Mouse (Mus musculus) liver, adult 2 months (tissue): Measurements from ENCODE around the gene Tas1r1. TPM values are rescaled to one million over a fixed set of nuclear protein-coding genes. Genes with fewer than 3 reads are reported as not detected.

ENCODE experiments used
- DNase-seq: peaks from one replicate; pipeline ENCODE4 v3.0.0-alpha.2; 2011; ENCODE audit warnings: low read depth, low spot score; ENCODE audit errors: extremely low read depth
- H3K27ac ChIP-seq: fragments of 200-500 bp; replicated peaks from 2 replicates; pipeline ENCODE4 v1.5.1; 2012; ENCODE audit warnings: low read depth, mild to moderate bottlenecking, control low read depth, inconsistent platforms, low read length; ENCODE audit not compliant: insufficient read depth
- H3K27me3 ChIP-seq: fragments of 200-500 bp; 2 replicates; pipeline ENCODE4 v1.6.1; 2012; ENCODE audit warnings: mild to moderate bottlenecking, moderate library complexity, low read length, inconsistent platforms; ENCODE audit not compliant: control insufficient read depth, insufficient read depth
- H3K36me3 ChIP-seq: fragments of 200-500 bp; 2 replicates; pipeline ENCODE4 v1.6.1; 2012; ENCODE audit warnings: low read length, inconsistent platforms; ENCODE audit not compliant: control insufficient read depth, insufficient read depth
- H3K4me1 ChIP-seq: fragments of 200-500 bp; 2 replicates; pipeline ENCODE4 v1.6.1; 2011; ENCODE audit warnings: low read length; ENCODE audit not compliant: control insufficient read depth, insufficient read depth
- H3K4me3 ChIP-seq: fragments of 200-500 bp; 2 replicates; pipeline ENCODE4 v1.5.1; 2011; ENCODE audit warnings: low read depth, mild to moderate bottlenecking, control low read depth, low read length, moderate library complexity; ENCODE audit not compliant: insufficient read depth
- H3K79me2 ChIP-seq: fragments of 200-500 bp; 2 replicates; pipeline ENCODE4 v1.6.1; 2012; ENCODE audit warnings: inconsistent platforms, mild to moderate bottlenecking, low read length, moderate library complexity; ENCODE audit not compliant: control insufficient read depth, insufficient read depth
- H3K9ac ChIP-seq: fragments of 200-500 bp; 2 replicates; pipeline ENCODE4 v1.6.1; 2012; ENCODE audit warnings: low read depth, mild to moderate bottlenecking, control low read depth, inconsistent platforms, low read length
- CTCF ChIP-seq: fragments of 200-500 bp; IDR thresholded peaks from 2 replicates; pipeline ENCODE4 v1.5.1; 2011; ENCODE audit warnings: low read depth, low read length, control low read depth
- POLR2A ChIP-seq: fragments of 200-500 bp; IDR thresholded peaks from 2 replicates; pipeline ENCODE4 v1.6.1; 2011; ENCODE audit warnings: low read length, control low read depth; ENCODE audit not compliant: insufficient read depth; ENCODE audit errors: extremely low read depth
- WGBS: fragments of 180-500 bp; shearing (Covaris S2); methylation state at CpG from one replicate; pipeline ENCODE4 v1.1.7; 2018; 5-methylcytosine and 5-hydroxymethylcytosine counted together
- polyA plus RNA-seq: library from polyadenylated mRNA; depleted of rRNA; stranded (reverse); fragments of >200 nt; gene quantifications from 2 replicates; pipeline ENCODE4 v1.2.3, GENCODE M21; 2012
- total RNA-seq: library from RNA; depleted of rRNA; stranded (reverse); fragments of >200 nt; gene quantifications from 2 replicates; pipeline ENCODE4 v1.2.3, GENCODE M21; 2014

Tas1r1 gene
- total and polyA plus RNA-seq, 2 experiments = not detected

DNA sequence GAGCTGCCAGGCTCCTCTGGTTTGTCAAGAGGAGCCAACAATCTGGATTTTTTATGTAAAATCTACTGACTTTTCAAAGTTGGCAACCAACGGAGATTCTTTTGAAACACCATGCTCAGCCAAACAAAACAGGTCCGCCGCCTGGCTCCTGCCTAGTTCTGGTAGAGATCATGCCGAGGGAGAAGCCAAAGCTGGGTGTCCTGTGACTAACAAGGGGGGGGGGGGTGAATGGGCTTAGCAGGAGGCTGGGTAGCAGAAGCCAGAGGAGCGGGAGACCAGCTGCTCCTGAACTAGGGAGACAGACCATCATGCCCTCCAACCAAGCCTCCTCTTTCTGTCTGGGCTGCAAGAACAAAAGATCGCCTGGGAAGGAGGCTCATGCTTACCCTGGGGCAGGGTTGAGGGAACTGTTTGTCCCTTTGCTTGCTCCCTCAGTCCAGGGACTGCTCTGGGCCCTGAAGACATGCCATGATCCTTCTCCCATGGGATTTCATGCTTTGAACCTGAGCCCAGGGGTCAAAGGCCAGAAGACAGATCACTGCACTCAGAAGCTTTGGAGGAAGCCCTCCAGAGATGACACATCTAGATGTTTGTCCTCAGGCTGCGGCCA, 45.3 kb upstream of the Tas1r1 start:
- Histone ChIP-seq H3K27me3 (no peaks in the 10 kb centered on the region), H3K4me3 (no peak overlapping the region), H3K36me3 (no peaks in the 10 kb centered on the region), H3K4me1 (peaks cover 9% of the 10 kb centered on the region), H3K27ac (no peak overlapping the region), H3K79me2 (no peaks in the 10 kb centered on the region), H3K9ac (peak overlapping the region; percentile 24; the same call in 1 of the 2 replicates)
- 28% methylated on average over 7 of the region's 7 CpGs for WGBS
- no peak for TF ChIP-seq CTCF
- no peak for TF ChIP-seq POLR2A
- peak; percentile 65 for DNase-seq

DNA sequence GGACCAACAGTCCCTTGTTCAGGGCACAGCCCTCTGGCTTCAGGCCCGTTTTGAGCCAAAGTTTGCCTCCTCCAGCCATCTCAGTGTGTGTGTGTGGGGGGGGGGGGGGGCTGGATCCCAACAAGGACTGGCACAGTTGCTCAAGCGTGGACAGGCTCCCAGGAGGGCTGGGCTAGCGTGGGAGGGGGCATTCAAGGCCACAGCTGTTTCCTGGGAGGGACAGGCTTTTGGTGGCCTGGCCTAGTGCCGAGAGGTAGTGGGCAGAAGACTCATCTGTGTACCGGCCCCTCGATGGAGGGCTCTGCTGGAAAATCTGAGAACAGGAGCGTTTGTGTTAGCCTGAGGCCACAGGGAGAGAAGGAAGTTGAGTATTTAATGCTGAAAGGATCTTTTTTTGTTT, 41.6 kb upstream of the Tas1r1 start:
- 57% methylated on average over 7 of the region's 7 CpGs for WGBS
- H3K79me2 ChIP-seq = no peaks in the 10 kb centered on the region
- H3K36me3 ChIP-seq = no peaks in the 10 kb centered on the region
- no peak overlapping the region for H3K4me3 ChIP-seq
- H3K4me1 ChIP-seq = peaks cover 4% of the 10 kb centered on the region
- H3K27me3 ChIP-seq = no peaks in the 10 kb centered on the region
- H3K9ac ChIP-seq = no peak overlapping the region
- H3K27ac ChIP-seq = no peak overlapping the region
- TF ChIP-seq POLR2A = no peak
- TF ChIP-seq CTCF = no peak
- DNase-seq = no peak

DNA sequence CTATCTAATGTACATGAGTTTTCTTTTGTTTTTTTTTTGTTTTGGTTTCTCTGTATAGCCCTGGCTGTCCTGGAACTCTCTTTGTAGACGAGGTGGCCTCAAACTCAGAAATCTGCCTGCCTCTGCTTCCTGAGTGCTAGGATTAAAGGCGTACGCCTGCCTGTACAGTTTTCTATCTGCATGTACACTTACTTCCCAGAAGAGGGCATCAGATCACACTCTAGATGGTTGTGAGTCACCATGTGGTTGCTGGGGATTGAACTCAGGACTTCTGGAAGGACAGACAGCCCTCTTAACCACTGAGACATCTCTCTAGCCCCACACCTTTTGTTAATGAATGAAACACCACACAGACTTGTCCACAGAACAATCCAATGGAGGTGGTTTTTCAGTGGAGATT, 40.9 kb upstream of the Tas1r1 start:
- Histone ChIP-seq H3K36me3 (no peaks in the 10 kb centered on the region), H3K27ac (no peak overlapping the region), H3K4me3 (no peak overlapping the region), H3K9ac (no peak overlapping the region), H3K27me3 (no peaks in the 10 kb centered on the region), H3K79me2 (no peaks in the 10 kb centered on the region), H3K4me1 (peaks cover 4% of the 10 kb centered on the region)
- TF ChIP-seq CTCF (no peak), POLR2A (no peak)
- WGBS = 94% methylated on average over 3 of the region's 3 CpGs
- no peak for DNase-seq

DNA sequence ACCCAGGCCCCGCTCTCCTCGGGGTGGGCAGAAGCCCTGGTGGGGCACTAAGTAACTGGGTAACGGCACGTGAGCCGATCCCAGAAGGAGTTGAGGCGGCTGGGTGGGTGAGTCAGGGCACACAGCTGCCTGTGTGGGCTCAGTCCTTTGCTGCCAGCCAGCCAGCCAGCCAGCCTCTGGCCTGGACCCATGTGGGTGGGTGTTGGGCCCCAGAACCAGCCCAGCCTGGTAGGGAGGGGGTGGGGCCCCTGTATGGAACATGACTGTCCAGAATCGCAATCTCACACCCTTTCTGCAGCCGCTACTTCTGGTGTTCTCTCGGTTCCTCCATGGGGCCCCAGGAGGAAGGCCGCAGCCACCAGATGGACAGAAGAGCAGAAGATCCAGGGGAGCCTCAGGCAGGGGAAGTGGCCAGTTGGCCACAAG, 39.8 kb upstream of the Tas1r1 start:
- WGBS = 94% methylated on average over 10 of the region's 10 CpGs
- no peaks in the 10 kb centered on the region for H3K4me1 ChIP-seq
- no peaks in the 10 kb centered on the region for H3K27me3 ChIP-seq
- H3K4me3 ChIP-seq = no peak overlapping the region
- no peak overlapping the region for H3K27ac ChIP-seq
- no peaks in the 10 kb centered on the region for H3K36me3 ChIP-seq
- H3K9ac ChIP-seq = no peak overlapping the region
- no peak for TF ChIP-seq POLR2A
- TF ChIP-seq CTCF = no peak
- no peaks in the 10 kb centered on the region for H3K79me2 ChIP-seq
- no peak for DNase-seq

DNA sequence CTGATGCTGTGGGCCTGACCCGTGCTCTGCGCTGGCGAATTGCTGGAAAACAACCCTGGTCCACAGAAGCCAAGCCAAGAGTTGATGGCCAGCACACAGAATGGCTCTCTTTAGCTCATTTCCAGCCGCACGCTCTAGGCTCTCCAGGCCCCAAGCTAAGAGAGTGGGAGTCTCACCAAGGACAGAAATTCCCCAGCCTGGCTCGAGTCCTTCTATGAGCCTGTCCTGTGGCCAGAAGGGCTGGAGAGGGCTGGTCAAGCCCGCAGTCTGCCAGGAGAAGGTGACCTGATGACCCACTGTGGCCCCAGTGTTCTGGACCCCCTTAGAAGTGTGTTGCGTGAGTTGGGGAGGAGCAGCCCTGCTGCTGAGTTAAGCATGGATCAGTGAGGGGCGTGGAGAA, 38.8 kb upstream of the Tas1r1 start:
- Histone ChIP-seq H3K9ac (no peak overlapping the region), H3K36me3 (no peaks in the 10 kb centered on the region), H3K4me3 (no peak overlapping the region), H3K4me1 (no peaks in the 10 kb centered on the region), H3K79me2 (no peaks in the 10 kb centered on the region), H3K27me3 (no peaks in the 10 kb centered on the region), H3K27ac (no peak overlapping the region)
- no peak for TF ChIP-seq CTCF
- TF ChIP-seq POLR2A = no peak
- DNase-seq = no peak
- WGBS = 95% methylated on average over 9 of the region's 9 CpGs

DNA sequence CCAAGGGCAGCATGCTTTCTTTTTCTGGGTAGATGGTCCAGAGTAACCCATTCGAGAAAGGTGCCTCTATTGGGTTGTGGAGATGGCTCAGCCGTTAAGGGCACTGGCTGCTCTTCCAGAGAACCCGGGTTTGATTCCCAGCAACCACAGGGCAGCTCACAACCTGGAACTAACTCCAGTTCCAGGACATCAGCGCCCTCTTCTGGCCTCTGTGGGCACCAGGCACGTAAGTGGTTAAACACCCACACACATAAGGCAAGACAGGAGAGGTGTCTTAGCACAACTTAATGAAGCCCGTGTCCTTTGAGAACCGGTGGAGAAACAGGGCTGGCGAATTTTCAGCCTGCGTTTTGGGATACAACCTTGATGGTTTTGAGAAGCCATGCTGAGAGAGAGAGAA, 36.2 kb upstream of the Tas1r1 start:
- no peak for DNase-seq
- H3K9ac ChIP-seq = no peak overlapping the region

More for the DNA sequence above, 36.2 kb upstream of the Tas1r1 start:
- Histone ChIP-seq H3K79me2 (no peaks in the 10 kb centered on the region), H3K27ac (no peak overlapping the region), H3K4me3 (no peak overlapping the region), H3K4me1 (no peaks in the 10 kb centered on the region), H3K36me3 (no peaks in the 10 kb centered on the region), H3K27me3 (no peaks in the 10 kb centered on the region)
- 93% methylated on average over 9 of the region's 9 CpGs for WGBS
- TF ChIP-seq POLR2A = no peak
- no peak for TF ChIP-seq CTCF
